Mouse (Mus musculus): ENCODE data around the gene Rnf208. TPM values are rescaled to one million over a fixed set of nuclear protein-coding genes. Genes with fewer than 3 reads are reported as not detected.
"Not testable (repeated sequence)": the region's sequence is repeated elsewhere in the genome, so short reads cannot be mapped to it uniquely, and the experiment has no call there.

Gene Rnf208
- total RNA-seq, 1 experiment: 4.8 TPM

DNA sequence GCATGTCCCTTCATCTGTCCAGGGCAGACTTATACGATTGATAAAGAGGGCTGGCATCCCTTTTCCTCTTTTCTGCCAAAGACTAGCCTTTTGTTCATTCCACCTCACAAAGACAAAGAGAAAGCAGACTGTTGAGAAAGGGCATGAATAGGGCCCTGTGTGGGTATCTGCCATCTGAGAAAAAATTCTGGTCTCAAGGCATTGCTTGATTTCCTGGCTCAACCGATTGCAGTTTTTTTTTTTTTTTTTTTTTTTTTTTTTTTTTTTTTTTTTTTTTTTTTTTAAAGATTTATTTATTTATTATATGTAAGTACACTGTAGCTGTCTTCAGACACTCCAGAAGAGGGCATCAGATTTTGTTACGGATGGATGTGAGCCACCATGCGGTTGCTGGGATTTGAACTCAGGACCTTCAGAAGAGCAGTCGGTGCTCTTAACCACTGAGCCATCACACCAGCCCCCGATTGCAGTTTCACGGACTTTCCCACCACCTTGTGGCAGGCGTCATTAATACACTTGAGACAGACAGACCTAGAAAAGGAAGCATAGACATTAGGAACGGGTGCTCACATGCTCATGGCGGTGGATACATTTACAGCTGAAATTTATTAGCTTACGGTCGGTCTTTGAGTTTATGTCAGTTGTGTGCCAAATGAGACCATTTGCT, 14.5 kb downstream of the Rnf208 start:
- DNase-seq (ENCODE audit: low read depth, low spot score): peak; percentile 69
- H3K4me3 ChIP-seq (ENCODE audit: insufficient read depth in 1 of 2, low read depth in 1 of 2, low read length in 2 of 2, poor library complexity in 1 of 2, severe bottlenecking in 1 of 2): peak overlapping the region; percentile 21 to 89; a peak in 3 of 4 replicates
- in situ Hi-C loops (cut with MboI; ENCODE audit: low sequenced_read_pairs in 2 of 2, unreplicated experiment in 2 of 2); H3K9me3 ChIP-seq (ENCODE audit: control insufficient read depth, insufficient read depth, low read depth, low read length); H3K9ac ChIP-seq (ENCODE audit: insufficient read depth, low read depth, low read length, poor library complexity, severe bottlenecking); H3K27ac ChIP-seq (ENCODE audit: insufficient read depth, low read depth, low read length, poor library complexity, severe bottlenecking); H3K4me1 ChIP-seq (ENCODE audit: control insufficient read depth in 2 of 2, insufficient read depth in 2 of 2, low read length in 2 of 2, poor library complexity in 1 of 2): not testable (repeated sequence)
- H3K36me3 ChIP-seq (ENCODE audit: control insufficient read depth, insufficient read depth, low read length, poor library complexity, severe bottlenecking): peaks cover 12% of the 10 kb centered on the region
- peak; percentile 93 for TF ChIP-seq ZNF384 (IDR thresholded peaks at IDR 0.05; ENCODE audit: low read depth, low read length)

DNA sequence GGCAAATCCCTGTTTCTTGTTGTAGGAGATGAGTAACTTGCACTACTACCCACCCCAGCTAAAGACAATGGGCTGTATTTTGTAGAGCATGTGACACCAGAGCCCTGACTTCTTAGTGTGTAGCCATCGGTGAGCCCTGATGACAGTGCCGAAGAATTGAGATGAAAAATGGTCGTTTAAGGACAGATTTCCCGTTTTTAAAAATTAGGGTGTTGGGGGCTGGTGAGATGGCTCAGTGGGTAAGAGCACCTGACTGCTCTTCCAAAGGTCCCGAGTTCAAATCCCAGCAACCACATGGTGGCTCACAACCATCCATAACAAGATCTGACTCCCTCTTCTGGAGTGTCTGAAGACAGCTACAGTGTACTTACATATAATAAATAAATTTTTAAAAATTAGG, 15.2 kb downstream of the Rnf208 start:
- H3K4me1 ChIP-seq (ENCODE audit: control insufficient read depth in 2 of 2, insufficient read depth in 2 of 2, low read length in 2 of 2, poor library complexity in 1 of 2); H3K9ac ChIP-seq (ENCODE audit: insufficient read depth, low read depth, low read length, poor library complexity, severe bottlenecking); H3K36me3 ChIP-seq (ENCODE audit: control insufficient read depth, insufficient read depth, low read length, poor library complexity, severe bottlenecking); H3K4me3 ChIP-seq (ENCODE audit: insufficient read depth in 1 of 2, low read depth in 1 of 2, low read length in 2 of 2, poor library complexity in 1 of 2, severe bottlenecking in 1 of 2); H3K27ac ChIP-seq (ENCODE audit: insufficient read depth, low read depth, low read length, poor library complexity, severe bottlenecking); DNase-seq (ENCODE audit: low read depth, low spot score); H3K9me3 ChIP-seq (ENCODE audit: control insufficient read depth, insufficient read depth, low read depth, low read length); in situ Hi-C loops (cut with MboI; ENCODE audit: low sequenced_read_pairs in 2 of 2, unreplicated experiment in 2 of 2): not testable (repeated sequence)

DNA sequence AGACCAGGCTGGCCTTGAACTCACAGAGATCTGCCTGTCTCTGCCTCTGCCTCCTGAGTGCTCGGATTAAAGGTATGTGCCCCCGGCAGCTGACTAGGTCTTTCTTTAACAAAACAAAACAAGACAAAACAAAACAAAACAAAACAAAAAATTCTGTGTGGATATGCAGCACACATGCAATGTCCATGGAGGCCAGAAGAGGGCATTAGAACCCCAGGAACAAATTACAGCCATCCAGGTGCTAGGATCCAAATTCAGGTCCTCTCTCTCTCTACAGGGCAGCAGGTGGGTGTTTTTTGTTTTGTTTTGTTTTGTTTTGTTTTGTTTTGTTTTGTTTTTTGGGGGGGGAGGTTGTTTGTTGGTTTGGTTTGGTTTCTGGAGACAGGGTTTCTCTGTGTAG, 16.8 kb downstream of the Rnf208 start:
- no peak overlapping the region for H3K4me3 ChIP-seq (ENCODE audit: insufficient read depth in 1 of 2, low read depth in 1 of 2, low read length in 2 of 2, poor library complexity in 1 of 2, severe bottlenecking in 1 of 2)
- peak; percentile 39; the same call in 1 of the 2 replicates for TF ChIP-seq ZC3H11A (IDR thresholded peaks at IDR 0.05; ENCODE audit: borderline replicate concordance, low read depth, low read length)
- no peak for TF ChIP-seq CHD2 (IDR thresholded peaks at IDR 0.05; ENCODE audit: low read depth, low read length)
- H3K27ac ChIP-seq (ENCODE audit: insufficient read depth, low read depth, low read length, poor library complexity, severe bottlenecking): no peak overlapping the region
- H3K9me3 ChIP-seq (ENCODE audit: control insufficient read depth, insufficient read depth, low read depth, low read length): no peaks in the 10 kb centered on the region
- no peaks in the 10 kb centered on the region for H3K36me3 ChIP-seq (ENCODE audit: control insufficient read depth, insufficient read depth, low read length, poor library complexity, severe bottlenecking)
- in situ Hi-C loops (cut with MboI; ENCODE audit: low sequenced_read_pairs in 2 of 2, unreplicated experiment in 2 of 2): no loop called here
- no peak overlapping the region; the same call in 1 of the 2 replicates for H3K9ac ChIP-seq (ENCODE audit: insufficient read depth, low read depth, low read length, poor library complexity, severe bottlenecking)
- no peak for DNase-seq (ENCODE audit: low read depth, low spot score)
- H3K4me1 ChIP-seq (ENCODE audit: control insufficient read depth in 2 of 2, insufficient read depth in 2 of 2, low read length in 2 of 2, poor library complexity in 1 of 2): peaks cover under 1 to 2% of the 10 kb centered on the region in 2 experiments; a peak in 2 of 4 replicates

DNA sequence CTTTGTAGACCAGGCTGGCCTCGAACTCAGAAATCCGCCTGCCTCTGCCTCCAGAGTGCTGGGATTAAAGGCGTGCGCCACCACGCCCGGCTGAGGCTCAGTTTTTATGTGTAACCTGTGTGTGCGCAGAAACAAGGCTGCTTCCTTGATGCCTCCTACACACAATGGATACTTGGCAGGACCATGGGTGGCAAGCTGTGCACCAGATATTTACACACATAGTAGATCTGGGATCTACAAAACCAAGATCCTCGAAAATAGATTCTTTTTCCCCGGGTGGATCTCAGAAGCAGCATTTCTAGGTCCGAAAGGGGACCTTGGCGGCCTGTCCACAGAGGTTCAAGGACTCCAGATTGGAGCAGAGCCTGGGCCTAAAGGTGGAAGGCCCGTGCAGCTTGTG, 19.8 kb downstream of the Rnf208 start:
- peak overlapping the region; percentile 71; the same call in 1 of the 2 replicates for H3K9ac ChIP-seq (ENCODE audit: insufficient read depth, low read depth, low read length, poor library complexity, severe bottlenecking)
- H3K36me3 ChIP-seq (ENCODE audit: control insufficient read depth, insufficient read depth, low read length, poor library complexity, severe bottlenecking): peaks cover 2% of the 10 kb centered on the region; the same call in 1 of the 2 replicates
- peaks cover 0 to 8% of the 10 kb centered on the region in 2 experiments; a peak in 1 of 4 replicates for H3K4me1 ChIP-seq (ENCODE audit: control insufficient read depth in 2 of 2, insufficient read depth in 2 of 2, low read length in 2 of 2, poor library complexity in 1 of 2)
- H3K27ac ChIP-seq (ENCODE audit: insufficient read depth, low read depth, low read length, poor library complexity, severe bottlenecking): peak overlapping the region; percentile 49; the same call in 1 of the 2 replicates
- in situ Hi-C loops (cut with MboI; ENCODE audit: low sequenced_read_pairs in 2 of 2, unreplicated experiment in 2 of 2): no loop called here
- TF ChIP-seq ZC3H11A (IDR thresholded peaks at IDR 0.05; ENCODE audit: borderline replicate concordance, low read depth, low read length): no peak
- TF ChIP-seq ZNF384 (IDR thresholded peaks at IDR 0.05; ENCODE audit: low read depth, low read length): no peak
- TF ChIP-seq HCFC1 (IDR thresholded peaks at IDR 0.05; ENCODE audit: borderline replicate concordance, insufficient read depth, low read length): no peak
- TF ChIP-seq MAFK (IDR thresholded peaks at IDR 0.05; ENCODE audit: insufficient read depth, low read depth, low read length): no peak
- no peak for TF ChIP-seq CHD2 (IDR thresholded peaks at IDR 0.05; ENCODE audit: low read depth, low read length)
- no peaks in the 10 kb centered on the region for H3K9me3 ChIP-seq (ENCODE audit: control insufficient read depth, insufficient read depth, low read depth, low read length)
- H3K4me3 ChIP-seq (ENCODE audit: insufficient read depth in 1 of 2, low read depth in 1 of 2, low read length in 2 of 2, poor library complexity in 1 of 2, severe bottlenecking in 1 of 2): peak overlapping the region; percentile 53 to 78
- no peak for DNase-seq (ENCODE audit: low read depth, low spot score)

DNA sequence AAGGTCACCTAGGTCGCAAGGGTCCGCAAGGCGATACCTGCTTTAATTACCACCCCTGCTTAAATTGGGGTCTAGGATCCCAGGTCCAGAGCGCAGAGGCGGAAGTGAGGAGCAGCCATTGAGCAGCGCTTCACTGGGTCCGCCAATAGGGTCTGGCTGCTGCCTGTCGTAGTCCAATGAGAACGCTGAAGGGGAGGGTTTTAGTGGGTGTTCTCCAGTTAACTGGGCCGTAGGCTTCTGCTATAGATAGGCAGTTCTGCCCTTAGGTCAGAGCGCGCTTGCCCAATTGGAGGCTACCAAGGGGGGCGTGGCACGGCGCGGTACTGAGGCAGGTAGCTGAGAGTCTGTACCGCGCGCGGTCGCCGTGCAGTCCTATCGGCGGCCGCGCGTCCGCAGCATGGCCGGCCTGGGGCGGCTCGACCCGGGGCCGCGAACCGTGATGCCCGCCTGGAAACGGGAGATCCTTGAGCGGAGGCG, 20.3 kb downstream of the Rnf208 start, which contains the start of gene Tprn:
TSS of gene Tprn (plus strand) at position 328 of the 477 bp plus-strand sequence.
- peak within 1 kb of the TSS; percentile 87 to 90 for H3K4me3 ChIP-seq (ENCODE audit: insufficient read depth in 1 of 2, low read depth in 1 of 2, low read length in 2 of 2, poor library complexity in 1 of 2, severe bottlenecking in 1 of 2)
- H3K9ac ChIP-seq (ENCODE audit: insufficient read depth, low read depth, low read length, poor library complexity, severe bottlenecking): peak within 1 kb of the TSS; percentile 86
- in situ Hi-C loops (cut with MboI; ENCODE audit: low sequenced_read_pairs in 2 of 2, unreplicated experiment in 2 of 2): no loop called here
- peaks cover 0 to 11% of the 10 kb centered on the region in 2 experiments; a peak in 1 of 4 replicates for H3K4me1 ChIP-seq (ENCODE audit: control insufficient read depth in 2 of 2, insufficient read depth in 2 of 2, low read length in 2 of 2, poor library complexity in 1 of 2)
- peak; percentile 96 for DNase-seq (ENCODE audit: low read depth, low spot score)
- TF ChIP-seq CHD2 (IDR thresholded peaks at IDR 0.05; ENCODE audit: low read depth, low read length) (peak; percentile 91), HCFC1 (IDR thresholded peaks at IDR 0.05; ENCODE audit: borderline replicate concordance, insufficient read depth, low read length) (no peak)
- no peaks in the 10 kb centered on the region for H3K9me3 ChIP-seq (ENCODE audit: control insufficient read depth, insufficient read depth, low read depth, low read length)
- H3K36me3 ChIP-seq (ENCODE audit: control insufficient read depth, insufficient read depth, low read length, poor library complexity, severe bottlenecking): peaks cover 2% of the 10 kb centered on the region; the same call in 1 of the 2 replicates
- H3K27ac ChIP-seq (ENCODE audit: insufficient read depth, low read depth, low read length, poor library complexity, severe bottlenecking): peak within 1 kb of the TSS; percentile 49; the same call in 1 of the 2 replicates

Measured in ES-E14 (cell line).